Mouse (Mus musculus) intestine, embryonic 15.5 days (tissue): ENCODE measurements around the gene Tspan10. TPM values are rescaled to one million over a fixed set of nuclear protein-coding genes. Genes with fewer than 3 reads are reported as not detected.
"Not testable (repeated sequence)": the region's sequence is repeated elsewhere in the genome, so short reads cannot be mapped to it uniquely, and the experiment has no call there.

Experiments
- ATAC-seq: fragments of 200-750 bp; cut with Nextera tagmentation; 2 replicates; pipeline ENCODE4 v1.8.0; 2017; ENCODE audit warnings: moderate TSS enrichment, moderate library complexity
- H3K27ac ChIP-seq: fragments of 300-500 bp; sonication (generic); 2 replicates; pipeline ENCODE4 v1.5.1; 2015; ENCODE audit warnings: mild to moderate bottlenecking, inconsistent platforms
- H3K27me3 ChIP-seq: fragments of 300-500 bp; sonication (generic); replicated peaks from 2 replicates; pipeline ENCODE4 v1.6.1; 2015; ENCODE audit warnings: inconsistent platforms
- H3K36me3 ChIP-seq: fragments of 300-500 bp; sonication (generic); 2 replicates; pipeline ENCODE4 v1.6.1; 2015; ENCODE audit warnings: inconsistent platforms
- H3K4me1 ChIP-seq: fragments of 300-500 bp; sonication (generic); replicated peaks from 2 replicates; pipeline ENCODE4 v1.6.1; 2015; ENCODE audit warnings: inconsistent platforms
- H3K4me2 ChIP-seq: fragments of 300-500 bp; sonication (generic); replicated peaks from 2 replicates; pipeline ENCODE4 v1.6.1; 2015; ENCODE audit warnings: mild to moderate bottlenecking, inconsistent platforms
- H3K4me3 ChIP-seq: fragments of 300-500 bp; sonication (generic); replicated peaks from 2 replicates; pipeline ENCODE4 v1.5.1; 2015; ENCODE audit warnings: inconsistent platforms
- H3K9ac ChIP-seq: fragments of 300-500 bp; sonication (generic); 2 replicates; pipeline ENCODE4 v1.6.1; 2015; ENCODE audit warnings: inconsistent platforms
- H3K9me3 ChIP-seq: fragments of 300-500 bp; sonication (generic); 2 replicates; pipeline ENCODE4 v1.6.1; 2016; ENCODE audit warnings: inconsistent platforms
- WGBS: fragments of 180-500 bp; shearing (Covaris S2); methylation state at CpG from one replicate; pipeline ENCODE4 v1.1.7; 2015; 5-methylcytosine and 5-hydroxymethylcytosine counted together
- polyA plus RNA-seq: library from polyadenylated mRNA; unstranded; fragments of >200 nt; fragmentation: Nextera tagmentation; extraction: Ambion mirVana; gene quantifications from 2 replicates; pipeline ENCODE4 v1.2.1, GENCODE M21; 2015

The Tspan10 gene
- polyA plus RNA-seq, result not detected in 2 replicates

- H3K27ac ChIP-seq, result no peak within 1 kb of the TSS
- 88% methylated on average over 3 of the region's 3 CpGs for WGBS
- no peaks in the 10 kb centered on the region for H3K36me3 ChIP-seq
- no peaks in the 10 kb centered on the region for H3K27me3 ChIP-seq
- no peaks in the 10 kb centered on the region for H3K9me3 ChIP-seq
- ATAC-seq, result no peak
- no peaks in the 10 kb centered on the region for H3K4me1 ChIP-seq
- no peak within 1 kb of the TSS for H3K4me2 ChIP-seq
- no peak within 1 kb of the TSS for H3K9ac ChIP-seq
- H3K4me3 ChIP-seq, result no peak within 1 kb of the TSS
Measured at GRCm38 (mm10) chr11:120442344-120442743, at the start of gene Tspan10. Gene Tspan10 (plus strand): TSS chr11:120442644.

GRCm38 (mm10) chr11:120395661-120396060 is 46.8 kb upstream of the Tspan10 start:
- H3K27ac ChIP-seq, result no peak overlapping the region
- no peak overlapping the region for H3K9ac ChIP-seq
- no peak overlapping the region for H3K4me2 ChIP-seq
- no peaks in the 10 kb centered on the region for H3K9me3 ChIP-seq
- no peak for ATAC-seq
- H3K36me3 ChIP-seq, result peaks cover 7% of the 10 kb centered on the region
- H3K4me3 ChIP-seq, result no peak overlapping the region
- H3K27me3 ChIP-seq, result no peaks in the 10 kb centered on the region
- H3K4me1 ChIP-seq, result no peaks in the 10 kb centered on the region
- 83% methylated on average over 4 of the region's 4 CpGs for WGBS

GRCm38 (mm10) chr11:120397602-120398001 is 44.8 kb upstream of the Tspan10 start:
- H3K27me3 ChIP-seq, result no peaks in the 10 kb centered on the region
- peaks cover 7% of the 10 kb centered on the region for H3K36me3 ChIP-seq
- H3K4me3 ChIP-seq, result no peak overlapping the region
- H3K27ac ChIP-seq, result no peak overlapping the region
- H3K4me2 ChIP-seq, result no peak overlapping the region
- no peaks in the 10 kb centered on the region for H3K4me1 ChIP-seq
- H3K9me3 ChIP-seq, result no peaks in the 10 kb centered on the region
- 78% methylated on average over 2 of the region's 2 CpGs for WGBS
- no peak overlapping the region for H3K9ac ChIP-seq
- ATAC-seq, result no peak

- H3K4me2 ChIP-seq, result no peak overlapping the region
- ATAC-seq, result no peak
- H3K9ac ChIP-seq, result no peak overlapping the region
- no peak overlapping the region for H3K4me3 ChIP-seq
- H3K27ac ChIP-seq, result no peak overlapping the region
- peaks cover 3% of the 10 kb centered on the region for H3K36me3 ChIP-seq
- no peaks in the 10 kb centered on the region for H3K27me3 ChIP-seq
- WGBS, result 92% methylated on average over 2 of the region's 2 CpGs
- no peaks in the 10 kb centered on the region for H3K9me3 ChIP-seq
- H3K4me1 ChIP-seq, result no peaks in the 10 kb centered on the region
Measured at GRCm38 (mm10) chr11:120399319-120399718, 43.1 kb upstream of the Tspan10 start.

- Histone ChIP-seq H3K9ac (no peak overlapping the region), H3K27ac (no peak overlapping the region), H3K4me2 (no peak overlapping the region), H3K9me3 (no peaks in the 10 kb centered on the region), H3K27me3 (no peaks in the 10 kb centered on the region), H3K36me3 (peaks cover 32% of the 10 kb centered on the region), H3K4me1 (no peaks in the 10 kb centered on the region), H3K4me3 (no peak overlapping the region)
- no peak for ATAC-seq
- WGBS, result 100% methylated on average over 1 of the region's 1 CpGs
Measured at GRCm38 (mm10) chr11:120404814-120405213, 37.6 kb upstream of the Tspan10 start.

GRCm38 (mm10) chr11:120405867-120406266 is 36.6 kb upstream of the Tspan10 start:
- Histone ChIP-seq H3K9ac (no peak overlapping the region), H3K4me2 (no peak overlapping the region), H3K9me3 (no peaks in the 10 kb centered on the region), H3K36me3 (peaks cover 40% of the 10 kb centered on the region), H3K27ac (no peak overlapping the region), H3K4me1 (no peaks in the 10 kb centered on the region), H3K4me3 (no peak overlapping the region), H3K27me3 (no peaks in the 10 kb centered on the region)
- WGBS, result 93% methylated on average over 3 of the region's 3 CpGs
- ATAC-seq, result no peak

GRCm38 (mm10) chr11:120406445-120406844 is 36.0 kb upstream of the Tspan10 start:
- 80% methylated on average over 1 of the region's 1 CpGs for WGBS
- Histone ChIP-seq H3K27me3 (no peaks in the 10 kb centered on the region), H3K27ac (no peak overlapping the region), H3K36me3 (peaks cover 46% of the 10 kb centered on the region), H3K9ac (no peak overlapping the region), H3K4me1 (no peaks in the 10 kb centered on the region), H3K9me3 (no peaks in the 10 kb centered on the region), H3K4me2 (no peak overlapping the region), H3K4me3 (no peak overlapping the region)
- no peak for ATAC-seq

GRCm38 (mm10) chr11:120413621-120414020 is 28.8 kb upstream of the Tspan10 start:
- H3K9ac ChIP-seq, H3K4me2 ChIP-seq, H3K9me3 ChIP-seq, ATAC-seq, H3K4me3 ChIP-seq, H3K27me3 ChIP-seq, H3K27ac ChIP-seq, H3K4me1 ChIP-seq: not testable (repeated sequence)
- WGBS, result 89% methylated on average over 9 of the region's 10 CpGs
- H3K36me3 ChIP-seq, result peaks cover 66% of the 10 kb centered on the region

- Histone ChIP-seq H3K4me1 (peaks cover 4% of the 10 kb centered on the region; the same call in 1 of the 2 replicates), H3K4me3 (no peak overlapping the region), H3K9me3 (no peaks in the 10 kb centered on the region), H3K9ac (no peak overlapping the region), H3K4me2 (no peak overlapping the region), H3K27ac (no peak overlapping the region), H3K27me3 (no peaks in the 10 kb centered on the region), H3K36me3 (peaks cover 57% of the 10 kb centered on the region)
- WGBS, result 91% methylated on average over 7 of the region's 7 CpGs
- no peak for ATAC-seq
Measured at GRCm38 (mm10) chr11:120417852-120418251, 24.6 kb upstream of the Tspan10 start.

- Histone ChIP-seq H3K27ac (no peak overlapping the region), H3K9ac (no peak overlapping the region), H3K4me1 (peaks cover 4% of the 10 kb centered on the region; the same call in 1 of the 2 replicates), H3K9me3 (no peaks in the 10 kb centered on the region), H3K4me2 (no peak overlapping the region), H3K27me3 (no peaks in the 10 kb centered on the region), H3K36me3 (peaks cover 52% of the 10 kb centered on the region), H3K4me3 (no peak overlapping the region)
- 100% methylated on average over 1 of the region's 1 CpGs for WGBS
- ATAC-seq, result no peak
Measured at GRCm38 (mm10) chr11:120418592-120418991, 23.9 kb upstream of the Tspan10 start.

GRCm38 (mm10) chr11:120422651-120423568 is 19.5 kb upstream of the Tspan10 start:
- H3K9me3 ChIP-seq, result no peaks in the 10 kb centered on the region
- WGBS, result 42% methylated on average over 13 of the region's 13 CpGs
- no peak overlapping the region for H3K4me2 ChIP-seq
- H3K36me3 ChIP-seq, result peaks cover 47% of the 10 kb centered on the region
- H3K4me1 ChIP-seq, result peaks cover 4% of the 10 kb centered on the region; the same call in 1 of the 2 replicates
- H3K27me3 ChIP-seq, result no peaks in the 10 kb centered on the region
- ATAC-seq, result peak; percentile 55
- H3K27ac ChIP-seq, result no peak overlapping the region
- H3K9ac ChIP-seq, result no peak overlapping the region
- no peak overlapping the region for H3K4me3 ChIP-seq

- H3K9me3 ChIP-seq, result no peaks in the 10 kb centered on the region
- H3K4me3 ChIP-seq, result no peak overlapping the region
- ATAC-seq, result 0 out of 2 replicates have a peak, but pooled peaks have one; percentile 53
- H3K36me3 ChIP-seq, result peaks cover 47% of the 10 kb centered on the region
- WGBS, result 61% methylated on average over 9 of the region's 9 CpGs
- H3K27me3 ChIP-seq, result no peaks in the 10 kb centered on the region
- no peak overlapping the region for H3K4me2 ChIP-seq
- H3K27ac ChIP-seq, result no peak overlapping the region
- peaks cover 4% of the 10 kb centered on the region; the same call in 1 of the 2 replicates for H3K4me1 ChIP-seq
- no peak overlapping the region for H3K9ac ChIP-seq
Measured at GRCm38 (mm10) chr11:120423569-120424295, 18.7 kb upstream of the Tspan10 start.
